ENCODE assay signal across 8 mouse cellular contexts in the genomic region with DNA sequence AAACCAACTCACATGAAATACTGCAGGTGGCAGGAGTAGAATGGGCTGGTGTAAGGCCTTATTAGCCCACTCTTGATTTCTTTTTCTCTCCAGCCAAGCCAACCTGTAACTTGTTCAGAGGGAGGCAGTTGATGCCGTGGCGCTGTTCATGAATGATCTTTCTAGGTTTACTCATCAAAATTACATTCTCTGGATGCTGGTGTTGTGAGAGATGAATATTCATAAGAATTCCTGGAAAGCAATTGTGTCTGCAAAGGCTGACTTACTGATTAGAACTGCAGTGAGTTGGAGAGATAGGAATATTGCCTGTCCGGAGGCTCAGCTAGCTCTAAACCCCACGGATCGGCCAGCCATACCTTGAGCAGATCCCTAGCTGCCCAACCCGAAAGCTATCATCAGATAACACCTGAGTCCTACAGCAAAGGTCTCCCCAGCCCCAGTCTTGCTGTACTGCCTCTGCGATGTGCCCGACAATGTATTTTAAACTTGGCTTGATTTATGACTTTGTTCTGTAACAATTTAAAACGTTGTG. TPM values are rescaled to one million over a fixed set of nuclear protein-coding genes. Genes with fewer than 3 reads are reported as not detected.
DNase-seq lines count a peak whose midpoint lies in the region; ATAC-seq lines count a peak whose summit lies in the region.

No protein-coding gene starts in this region.

- 56% methylated on average over 9 of the region's 9 CpGs for WGBS in forebrain, embryonic 13.5 days
- 15% methylated on average over 9 of the region's 9 CpGs for WGBS in liver, embryonic 13.5 days (ENCODE audit: insufficient replicate concordance)

- H3K9ac ChIP-seq in forebrain, embryonic 13.5 days, result no peak overlapping the region
- H3K9ac ChIP-seq in liver, embryonic 13.5 days, result peak overlapping the region; percentile 84

- H3K27me3 ChIP-seq in forebrain, embryonic 13.5 days, result no peaks in the 10 kb centered on the region
- H3K27me3 ChIP-seq in liver, embryonic 13.5 days, result no peaks in the 10 kb centered on the region

- peak; percentile 11 for DNase-seq in embryo, embryonic 11 days
- no peak for DNase-seq in embryo, embryonic 10 days (ENCODE audit: low spot score)
- peak; percentile 37 for DNase-seq in 416B (ENCODE audit: low read depth)
- DNase-seq in liver, embryonic 13.5 days, result peak; percentile 59
- DNase-seq in adrenal gland, adult 2 months, result no peak
- DNase-seq in urinary bladder, postnatal 10 days (ENCODE audit: low spot score), result no peak
- DNase-seq in cerebellum, adult 18-20 months, result no peak

- ATAC-seq in forebrain, embryonic 13.5 days, result no peak
- peak; percentile 74 for ATAC-seq in liver, embryonic 13.5 days (ENCODE audit: low read depth)

- H3K4me3 ChIP-seq in forebrain, embryonic 13.5 days, result peak overlapping the region; percentile 61
- peak overlapping the region; percentile 74 for H3K4me3 ChIP-seq in liver, embryonic 13.5 days (replicated peaks)

- peaks cover 9% of the 10 kb centered on the region for H3K4me1 ChIP-seq in forebrain, embryonic 13.5 days
- peaks cover 54% of the 10 kb centered on the region for H3K4me1 ChIP-seq in liver, embryonic 13.5 days (replicated peaks)

- peaks cover 21% of the 10 kb centered on the region for H3K36me3 ChIP-seq in forebrain, embryonic 13.5 days (ENCODE audit: poor library complexity, severe bottlenecking)
- peaks cover 15% of the 10 kb centered on the region for H3K36me3 ChIP-seq in liver, embryonic 13.5 days

- H3K9me3 ChIP-seq in forebrain, embryonic 13.5 days (replicated peaks), result no peaks in the 10 kb centered on the region
- no peaks in the 10 kb centered on the region for H3K9me3 ChIP-seq in liver, embryonic 13.5 days (replicated peaks)

- no peak overlapping the region for H3K27ac ChIP-seq in forebrain, embryonic 13.5 days
- peak overlapping the region; percentile 68 for H3K27ac ChIP-seq in liver, embryonic 13.5 days

- peak overlapping the region; percentile 75 for H3K4me2 ChIP-seq in forebrain, embryonic 13.5 days
- peak overlapping the region; percentile 88 for H3K4me2 ChIP-seq in liver, embryonic 13.5 days

RNA-seq across cellular contexts. Expression of a gene that starts 0.5 kb away (rescaled TPM):
- polyA plus RNA-seq in forebrain, embryonic 13.5 days (2015; fragmentation: Nextera tagmentation; extraction: Ambion mirVana), result 6.1 and 7.8 TPM in 2 replicates
- 5.8 and 6.3 TPM in 2 replicates for polyA plus RNA-seq in liver, embryonic 13.5 days (2015; fragmentation: Nextera tagmentation; extraction: Ambion mirVana)
- total RNA-seq in adrenal gland, adult 2 months (2021), result 1 to 10 TPM; 6.8 to 7.3 TPM
- polyA plus RNA-seq in adrenal gland, adult 2 months (2012; rRNA removed), result 10.2 and 11.7 TPM in 2 replicates

RNA-seq across cellular contexts. Expression of a gene that starts 0.6 kb away (rescaled TPM):
- 57.6 and 66.5 TPM in 2 replicates for polyA plus RNA-seq in forebrain, embryonic 13.5 days (2015; fragmentation: Nextera tagmentation; extraction: Ambion mirVana)
- 61.6 and 70.1 TPM in 2 replicates for polyA plus RNA-seq in liver, embryonic 13.5 days (2015; fragmentation: Nextera tagmentation; extraction: Ambion mirVana)
- total RNA-seq in adrenal gland, adult 2 months (2021), result 100 to 1,000 TPM; 157 to 167 TPM
- 40.6 and 47.4 TPM in 2 replicates for polyA plus RNA-seq in adrenal gland, adult 2 months (2012; rRNA removed)

RNA-seq across cellular contexts. Expression of a gene that starts 10.3 kb away (rescaled TPM):
- polyA plus RNA-seq in forebrain, embryonic 13.5 days (2015; fragmentation: Nextera tagmentation; extraction: Ambion mirVana), result 42.1 and 46.9 TPM in 2 replicates
- 30.2 and 31.4 TPM in 2 replicates for polyA plus RNA-seq in liver, embryonic 13.5 days (2015; fragmentation: Nextera tagmentation; extraction: Ambion mirVana)
- 10 to 100 TPM; 40.6 to 53.7 TPM for total RNA-seq in adrenal gland, adult 2 months (2021)
- polyA plus RNA-seq in adrenal gland, adult 2 months (2012; rRNA removed), result 14.4 and 16.8 TPM in 2 replicates

RNA-seq across cellular contexts. Expression of a gene that starts 24.7 kb away (rescaled TPM):
- polyA plus RNA-seq in forebrain, embryonic 13.5 days (2015; fragmentation: Nextera tagmentation; extraction: Ambion mirVana), result 94.4 and 100 TPM in 2 replicates
- 58.6 and 62.9 TPM in 2 replicates for polyA plus RNA-seq in liver, embryonic 13.5 days (2015; fragmentation: Nextera tagmentation; extraction: Ambion mirVana)
- total RNA-seq in adrenal gland, adult 2 months (2021), result 10 to 100 TPM; 18.3 to 26.8 TPM
- polyA plus RNA-seq in adrenal gland, adult 2 months (2012; rRNA removed), result 21.1 and 22.2 TPM in 2 replicates

Comparison
In these comparisons a context has a peak if more than half of its experiments do, and no peak if none do; other contexts are left out.
1. DNase-seq: peak in embryo, embryonic 11 days (single experiment), 416B (single experiment) and liver, embryonic 13.5 days (single experiment); none in embryo, embryonic 10 days (single experiment), adrenal gland, adult 2 months (single experiment), urinary bladder, postnatal 10 days (single experiment) and cerebellum, adult 18-20 months (0 of 2).